Mouse (Mus musculus) thymus, adult 2 months (tissue): ENCODE results near the gene Ceacam1. TPM values are rescaled to one million over a fixed set of nuclear protein-coding genes. Genes with fewer than 3 reads are reported as not detected.
A peak's percentile ranks its signal among the peaks of the same experiment; 100 is the strongest.
"Not testable (repeated sequence)": the region's sequence is repeated elsewhere in the genome, so short reads cannot be mapped to it uniquely, and the experiment has no call there.

Source experiments
- DNase-seq: peaks from one replicate; pipeline ENCODE4 v3.0.0; 2021
- H3K27ac ChIP-seq: fragments of 200-500 bp; 2 replicates; pipeline ENCODE4 v1.5.1; 2012; ENCODE audit warnings: low read length, control low read depth; ENCODE audit not compliant: control insufficient read depth, insufficient read depth
- H3K27me3 ChIP-seq: fragments of 200-500 bp; 2 replicates; pipeline ENCODE4 v1.6.1; 2012; ENCODE audit warnings: mild to moderate bottlenecking, low read length, moderate library complexity, mixed read lengths; ENCODE audit not compliant: control insufficient read depth, insufficient read depth
- H3K36me3 ChIP-seq: fragments of 200-500 bp; 2 replicates; pipeline ENCODE4 v1.6.1; 2012; ENCODE audit warnings: mild to moderate bottlenecking, low read length, moderate library complexity; ENCODE audit not compliant: control insufficient read depth, insufficient read depth
- H3K4me1 ChIP-seq: fragments of 200-500 bp; replicated peaks from 2 replicates; pipeline ENCODE4 v1.6.1; 2012; ENCODE audit warnings: low read length; ENCODE audit not compliant: control insufficient read depth, insufficient read depth
- H3K4me3 ChIP-seq: fragments of 200-500 bp; 2 replicates; pipeline ENCODE4 v1.5.1; 2012; ENCODE audit warnings: mild to moderate bottlenecking, low read length, control low read depth, moderate library complexity; ENCODE audit not compliant: control insufficient read depth, insufficient read depth
- CTCF ChIP-seq: fragments of 200-500 bp; IDR thresholded peaks from 2 replicates; pipeline ENCODE4 v1.5.1; 2012; ENCODE audit warnings: mild to moderate bottlenecking, control low read depth, low read length, moderate library complexity, borderline replicate concordance; ENCODE audit not compliant: control insufficient read depth, poor library complexity, insufficient read depth; ENCODE audit errors: extremely low read depth
- POLR2A ChIP-seq: fragments of 200-500 bp; IDR thresholded peaks from 2 replicates; pipeline ENCODE4 v1.6.1; 2012; ENCODE audit warnings: mild to moderate bottlenecking, low read length, control low read depth, moderate library complexity; ENCODE audit not compliant: control insufficient read depth, poor library complexity, insufficient read depth; ENCODE audit errors: extremely low read depth
- WGBS: fragments of 180-500 bp; shearing (Covaris S2); methylation state at CpG from one replicate; pipeline ENCODE4 v1.1.7; 2018; 5-methylcytosine and 5-hydroxymethylcytosine counted together
- polyA plus RNA-seq: library from polyadenylated mRNA; depleted of rRNA; stranded (reverse); fragments of >200 nt; gene quantifications from 2 replicates; pipeline ENCODE4 v1.2.3, GENCODE M21; 2012; rRNA removed

Ceacam1 gene
- polyA plus RNA-seq, result 5.0 and 5.8 TPM in 2 replicates

DNA sequence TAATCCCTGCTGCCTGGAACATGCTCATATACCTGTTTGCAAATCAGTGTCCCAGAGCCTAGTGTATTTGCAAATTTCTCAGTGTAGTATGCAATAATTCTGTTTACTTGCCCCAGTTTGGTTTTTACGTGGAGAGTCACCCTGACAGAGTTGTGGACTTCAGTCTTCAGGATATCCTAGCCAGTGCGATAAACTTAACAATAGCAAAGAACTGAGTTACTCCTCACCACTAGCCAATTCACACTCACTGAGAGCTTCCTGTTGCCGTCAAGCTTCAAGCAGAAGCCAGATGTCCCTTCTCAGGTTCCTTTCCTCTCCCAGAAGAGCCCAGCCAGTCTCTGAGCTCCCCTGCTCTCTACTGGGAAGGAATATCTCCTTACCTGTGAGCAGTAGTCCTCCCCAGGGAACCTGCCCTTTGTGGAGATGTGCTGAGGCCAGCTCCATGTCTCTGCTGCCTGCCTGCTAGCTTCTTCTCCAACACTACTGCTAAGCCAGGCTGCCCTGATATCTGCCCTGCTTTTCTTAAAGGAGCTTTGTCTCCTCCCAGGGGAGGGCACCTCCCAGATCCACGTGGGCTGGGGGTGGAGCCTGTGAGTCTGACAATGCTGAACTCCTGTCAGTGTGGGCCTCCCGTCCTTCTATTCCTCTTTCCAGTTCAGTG lies at the start of gene Ceacam1:
Gene Ceacam1, minus strand, starts transcription at position 513 of the 661 bp plus-strand sequence.
- H3K27me3 ChIP-seq, H3K4me1 ChIP-seq: not testable (repeated sequence)

DNA sequence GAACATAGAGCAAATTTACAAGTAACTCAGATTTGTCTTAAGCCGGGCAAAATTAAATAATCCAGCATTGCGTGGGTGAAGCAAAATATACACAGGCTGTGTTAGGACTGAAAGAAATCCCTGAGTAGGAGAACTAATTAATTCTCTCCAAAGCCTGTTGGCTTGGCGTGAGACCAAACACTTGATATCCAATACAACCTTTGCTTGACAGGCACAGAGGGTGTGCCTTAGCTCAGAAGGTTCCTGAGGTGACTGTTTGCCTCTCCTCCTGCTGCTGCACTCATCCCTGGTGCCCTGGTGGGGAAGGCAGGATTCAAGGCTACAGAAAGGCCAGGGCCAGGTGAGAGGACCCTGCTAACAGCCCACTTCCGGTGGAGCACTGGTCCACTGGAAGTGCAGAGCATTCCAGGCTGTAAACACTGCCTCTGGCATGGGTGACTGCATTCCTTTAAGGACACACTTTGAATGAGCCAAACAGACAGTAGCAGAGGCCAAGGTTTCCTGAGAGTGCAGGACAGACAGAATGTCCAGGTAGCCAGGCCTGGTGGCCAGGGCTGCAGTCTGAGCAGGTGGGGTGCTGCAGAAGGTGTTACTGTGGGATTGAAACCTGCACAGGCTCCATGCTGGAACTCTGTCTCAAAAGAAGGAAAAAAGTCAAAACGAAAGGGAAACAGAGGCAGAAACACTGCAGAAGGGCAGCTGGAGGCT lies 38.8 kb upstream of the Ceacam1 start:
- 98% methylated on average over 2 of the region's 5 CpGs for WGBS
- H3K36me3 ChIP-seq, H3K4me3 ChIP-seq, H3K4me1 ChIP-seq, H3K27me3 ChIP-seq, H3K27ac ChIP-seq, DNase-seq: not testable (repeated sequence)

More for the DNA sequence above, at the start of gene Ceacam1:
- H3K4me3 ChIP-seq, result peak within 1 kb of the TSS; percentile 27; the same call in 1 of the 2 replicates
- not testable (repeated sequence) for H3K27ac ChIP-seq, H3K36me3 ChIP-seq
- 10% methylated on average over 5 of the region's 5 CpGs for WGBS
- peak; percentile 27 for DNase-seq

DNA sequence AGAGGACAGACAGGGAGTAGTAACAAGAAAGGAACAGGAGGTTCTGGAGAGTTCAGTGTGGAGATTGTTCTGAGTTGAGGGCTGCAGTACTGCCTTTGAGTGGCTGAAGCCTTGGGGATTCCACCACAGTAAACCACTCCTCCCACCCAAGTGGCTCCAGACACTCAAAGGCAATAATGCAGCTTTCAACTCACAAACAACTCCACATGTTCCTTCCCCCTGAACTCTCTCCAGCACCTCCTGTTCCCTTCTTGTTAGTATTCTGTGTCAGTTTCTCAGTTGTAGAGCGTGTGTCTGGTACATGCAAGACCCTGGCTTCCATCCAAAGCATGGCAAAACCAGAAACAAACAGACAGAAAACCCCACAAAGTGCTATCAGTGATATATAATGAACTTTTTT lies 38.3 kb upstream of the Ceacam1 start:
- H3K36me3 ChIP-seq, H3K4me1 ChIP-seq, H3K27me3 ChIP-seq, H3K27ac ChIP-seq, DNase-seq, H3K4me3 ChIP-seq: not testable (repeated sequence)
- 94% methylated on average over 1 of the region's 1 CpGs for WGBS

DNA sequence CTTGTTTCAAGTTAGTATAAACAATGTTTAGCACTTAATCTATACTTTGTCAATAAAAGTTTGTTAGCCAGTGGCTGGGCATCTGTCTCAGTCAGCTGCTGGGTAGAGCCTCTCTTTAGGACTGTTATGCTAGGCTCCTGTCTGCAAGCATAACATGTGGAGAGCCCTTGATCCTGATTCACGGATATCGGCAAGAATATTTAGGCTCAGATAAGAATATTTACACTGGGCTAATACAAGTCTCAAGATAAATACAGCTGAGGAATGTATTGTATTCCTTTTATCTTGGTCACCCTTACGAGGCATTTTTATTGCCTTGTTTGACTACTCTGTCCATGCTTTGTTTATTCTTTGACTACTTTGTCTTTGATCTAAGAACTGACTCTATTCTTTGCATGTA lies 32.5 kb upstream of the Ceacam1 start:
- no peaks in the 10 kb centered on the region for H3K27me3 ChIP-seq
- no peak for TF ChIP-seq CTCF
- TF ChIP-seq POLR2A, result no peak
- WGBS, result 85% methylated on average over 3 of the region's 3 CpGs
- no peaks in the 10 kb centered on the region for H3K4me1 ChIP-seq
- H3K36me3 ChIP-seq, result no peaks in the 10 kb centered on the region
- H3K27ac ChIP-seq, result no peak overlapping the region
- H3K4me3 ChIP-seq, result no peak overlapping the region
- no peak for DNase-seq

DNA sequence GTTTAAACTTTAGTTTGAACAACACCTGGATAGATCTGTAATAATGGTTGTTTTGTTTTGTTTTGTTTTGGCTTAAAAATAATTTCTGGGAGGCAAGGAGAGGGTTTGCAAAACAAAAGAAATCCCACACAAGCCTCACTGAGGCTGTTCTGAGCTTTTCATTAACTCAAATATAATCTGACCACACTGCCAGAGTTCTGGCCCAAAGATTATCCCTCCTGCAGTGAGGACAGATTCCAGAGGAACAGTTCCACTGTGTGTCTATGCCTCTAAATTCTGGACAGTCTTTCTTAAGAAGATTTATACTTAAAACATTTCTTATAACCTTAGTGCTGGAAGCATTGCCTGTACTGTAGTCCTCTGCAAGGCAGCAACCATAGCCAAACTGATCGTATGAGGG lies 17.2 kb upstream of the Ceacam1 start:
- no peak overlapping the region for H3K4me3 ChIP-seq
- 91% methylated on average over 1 of the region's 1 CpGs for WGBS
- TF ChIP-seq CTCF (no peak), POLR2A (no peak)
- H3K36me3 ChIP-seq, result no peaks in the 10 kb centered on the region
- DNase-seq, result no peak
- no peak overlapping the region for H3K27ac ChIP-seq
- H3K4me1 ChIP-seq, result no peaks in the 10 kb centered on the region
- H3K27me3 ChIP-seq, result no peaks in the 10 kb centered on the region

DNA sequence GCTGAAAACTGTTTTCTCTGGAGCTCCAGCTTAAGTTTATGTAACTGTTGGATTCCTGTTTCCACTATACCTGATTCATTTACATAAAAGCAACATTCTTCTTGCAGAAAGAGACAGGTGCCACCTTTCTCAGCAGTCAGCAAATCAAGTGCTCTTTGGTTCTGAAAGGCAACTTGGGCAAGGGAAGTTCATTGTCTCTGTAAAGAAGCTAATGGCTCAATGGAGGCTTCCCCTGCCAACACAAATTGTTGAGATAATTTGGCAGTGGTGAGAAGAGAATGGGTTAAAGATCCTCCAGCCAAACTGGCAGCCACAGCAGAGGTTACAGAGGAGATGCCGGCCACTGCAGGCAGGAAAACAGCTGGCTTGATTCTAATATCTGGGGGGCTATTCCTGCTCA lies 13.3 kb upstream of the Ceacam1 start:
- not testable (repeated sequence) for H3K36me3 ChIP-seq, H3K27me3 ChIP-seq, DNase-seq, H3K4me1 ChIP-seq, H3K4me3 ChIP-seq, H3K27ac ChIP-seq
- WGBS, result no CpG with 5 or more reads among the region's 1 CpGs

DNA sequence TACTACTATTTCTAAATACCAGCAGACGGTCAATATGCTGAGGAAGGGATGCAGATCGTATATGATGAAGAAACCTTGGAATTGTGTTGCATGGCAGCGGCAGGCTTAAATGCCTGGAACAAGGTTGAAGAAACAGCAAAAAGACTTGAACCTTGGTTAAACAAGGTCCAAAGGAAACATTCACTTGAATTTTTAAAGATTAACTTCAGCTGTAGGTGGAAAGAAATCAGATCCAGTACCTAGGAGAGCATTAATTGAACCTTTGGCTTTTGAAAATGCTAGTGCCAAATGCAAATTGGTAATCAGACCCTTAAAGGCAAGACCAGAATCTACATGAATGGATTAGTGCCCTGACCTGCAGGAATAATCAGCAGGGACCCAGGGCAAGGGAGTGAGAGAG lies 12.0 kb upstream of the Ceacam1 start:
- over 99% methylated on average over 3 of the region's 3 CpGs for WGBS
- not testable (repeated sequence) for H3K36me3 ChIP-seq, H3K4me3 ChIP-seq, DNase-seq, H3K27me3 ChIP-seq, H3K27ac ChIP-seq, H3K4me1 ChIP-seq
